Mouse (Mus musculus) E14TG2a.4 (cell line): ENCODE measurements around the gene Cdk5r1.

Experiments
- CTCF ChIP-seq: conservative IDR thresholded peaks from 2 replicates; pipeline ENCODE4 v1.5.1; 2014; ENCODE audit warnings: low read length
- POU5F1 ChIP-seq: IDR thresholded peaks from 2 replicates; pipeline ENCODE4 v1.6.1; 2014; ENCODE audit warnings: low read length, borderline replicate concordance

DNA sequence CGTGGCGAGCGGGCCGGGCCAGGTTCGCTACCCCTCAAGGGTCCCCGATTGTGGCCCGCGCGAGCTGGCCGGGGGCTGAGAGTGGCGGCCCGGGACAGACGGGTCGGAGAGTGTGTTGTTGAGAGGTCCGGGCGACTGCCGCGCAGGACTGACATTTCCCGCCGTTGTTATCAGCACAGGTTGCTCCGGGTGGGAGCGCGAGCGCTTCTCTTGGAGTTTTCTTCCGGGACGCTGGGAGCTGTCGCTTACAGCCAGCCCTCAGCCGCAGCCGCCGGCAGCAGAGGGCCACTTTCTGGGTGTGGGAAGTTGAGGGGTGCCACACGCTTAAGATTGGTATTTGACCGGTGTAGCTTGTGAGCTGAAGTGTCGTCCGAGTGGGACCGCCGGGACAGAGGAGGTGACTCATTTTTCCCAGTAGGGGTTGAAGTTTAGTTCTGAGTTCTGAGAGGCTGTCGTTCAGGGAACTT lies 47.8 kb upstream of the Cdk5r1 start:
- TF ChIP-seq CTCF (no peak), POU5F1 (no peak)
